Mouse (Mus musculus) gastrocnemius, adult 2 months (tissue): ENCODE data around the gene Gpr37l1. TPM values are rescaled to one million over a fixed set of nuclear protein-coding genes. Genes with fewer than 3 reads are reported as not detected.

ENCODE experiments used
- total RNA-seq, 2 experiments: library from RNA; stranded (reverse); gene quantifications; 2 replicates each; pipeline ENCODE4 v1.2.3; 2021

Gpr37l1 gene
- total RNA-seq, 2 experiments from 2014 or later, result 0.38 to 0.56 TPM

Other genes with a start within 250 kb of the Gpr37l1 start
- 100 to 1,000 TPM; 172 to 212 TPM for gene Ppp1r12b, start 211.7 kb downstream of the Gpr37l1 start, total RNA-seq
- gene Ube2t, start 205.1 kb downstream of the Gpr37l1 start, total RNA-seq, result 10 to 100 TPM in 1 of 2 experiments, 1 to 10 TPM in 1; 4.3 to 11.4 TPM
- under 1 TPM; 0.08 to 0.86 TPM for gene Lgr6, start 62.4 kb downstream of the Gpr37l1 start, total RNA-seq
- under 1 TPM in 1 of 2 experiments, not detected in 1; 0.17 TPM for gene Ptpn7, start 35.0 kb downstream of the Gpr37l1 start, total RNA-seq
- 10 to 100 TPM; 16.5 to 17.8 TPM for gene Arl8a, start 20.9 kb downstream of the Gpr37l1 start, total RNA-seq
- under 1 TPM; 0.22 to 0.28 TPM for gene Elf3, start 90.9 kb upstream of the Gpr37l1 start, total RNA-seq
- 10 to 100 TPM; 11.9 to 15.8 TPM for gene Rnpep, start 116.4 kb upstream of the Gpr37l1 start, total RNA-seq
- gene Timm17a, start 146.1 kb upstream of the Gpr37l1 start, total RNA-seq, result 100 to 1,000 TPM; 282 to 343 TPM
- gene Lmod1, start 157.1 kb upstream of the Gpr37l1 start, total RNA-seq, result 1 to 10 TPM; 4.5 to 5.3 TPM
- gene Shisa4, start 207.6 kb upstream of the Gpr37l1 start, total RNA-seq, result 100 to 1,000 TPM; 139 to 152 TPM